Mouse (Mus musculus) bone marrow, adult 2 months (tissue): Measurements from ENCODE around the gene Card11. TPM values are rescaled to one million over a fixed set of nuclear protein-coding genes. Genes with fewer than 3 reads are reported as not detected.

Source experiments
- H3K27ac ChIP-seq: fragments of 200-500 bp; 2 replicates; pipeline ENCODE4 v1.5.1; 2012; ENCODE audit warnings: low read depth, mild to moderate bottlenecking, control low read depth, inconsistent platforms, low read length; ENCODE audit not compliant: control insufficient read depth, poor library complexity, insufficient read depth
- H3K4me1 ChIP-seq: fragments of 200-500 bp; 2 replicates; pipeline ENCODE4 v1.6.1; 2011; ENCODE audit warnings: low read length; ENCODE audit not compliant: control insufficient read depth, insufficient read depth
- H3K4me3 ChIP-seq: fragments of 200-500 bp; replicated peaks from 2 replicates; pipeline ENCODE3; 2011; ENCODE audit warnings: mild to moderate bottlenecking, low read depth, low read length, control low read depth; ENCODE audit not compliant: control insufficient read depth
- CTCF ChIP-seq: fragments of 200-500 bp; IDR thresholded peaks from 2 replicates; pipeline ENCODE4 v1.5.1; 2011; ENCODE audit warnings: low read length, control low read depth; ENCODE audit not compliant: control insufficient read depth, insufficient read depth
- POLR2A ChIP-seq: fragments of 200-500 bp; IDR thresholded peaks from 2 replicates; pipeline ENCODE4 v1.6.1; 2011; ENCODE audit warnings: low read depth, mild to moderate bottlenecking, control low read depth, low read length, borderline replicate concordance; ENCODE audit not compliant: control insufficient read depth
- WGBS: fragments of 180-500 bp; shearing (Covaris S2); methylation state at CpG from one replicate; pipeline ENCODE4 v1.1.7; 2018; 5-methylcytosine and 5-hydroxymethylcytosine counted together
- polyA plus RNA-seq: library from polyadenylated mRNA; stranded (reverse); fragments of >200 nt; gene quantifications from 2 replicates; pipeline ENCODE4 v1.2.4, GENCODE M21; 2011; ENCODE audit warnings: low replicate concordance; ENCODE audit not compliant: missing spikeins, insufficient read depth, insufficient read length

The Card11 gene
- polyA plus RNA-seq, 1 experiment: 18.2 TPM

GRCm38 (mm10) chr5:141013465-141013864 is 13.1 kb upstream of the Card11 start:
- 53% methylated on average over 9 of the region's 9 CpGs for WGBS
- peaks cover 9% of the 10 kb centered on the region for H3K4me1 ChIP-seq
- TF ChIP-seq CTCF: no peak
- TF ChIP-seq POLR2A: no peak
- H3K27ac ChIP-seq: peak overlapping the region; percentile 21; the same call in 1 of the 2 replicates
- H3K4me3 ChIP-seq: no peak overlapping the region

GRCm38 (mm10) chr5:141005491-141005890 is 5.1 kb upstream of the Card11 start:
- Histone ChIP-seq H3K27ac (no peak overlapping the region), H3K4me3 (no peak overlapping the region), H3K4me1 (peaks cover 1% of the 10 kb centered on the region; the same call in 1 of the 2 replicates)
- WGBS: 23% methylated on average over 5 of the region's 5 CpGs
- no peak for TF ChIP-seq POLR2A
- no peak for TF ChIP-seq CTCF

GRCm38 (mm10) chr5:141004078-141004763 is 3.8 kb upstream of the Card11 start:
- 25% methylated on average over 3 of the region's 3 CpGs for WGBS
- H3K27ac ChIP-seq: peak overlapping the region; percentile 6; the same call in 1 of the 2 replicates
- TF ChIP-seq POLR2A: no peak
- 0 out of 2 replicates have a peak, but pooled peaks have one; percentile 16 for TF ChIP-seq CTCF

GRCm38 (mm10) chr5:140999178-140999672 is 1.2 kb downstream of the Card11 start:
- no peak overlapping the region for H3K27ac ChIP-seq
- 72% methylated on average over 7 of the region's 7 CpGs for WGBS
- TF ChIP-seq CTCF: no peak
- no peak for TF ChIP-seq POLR2A
- H3K4me3 ChIP-seq: no peak overlapping the region
- no peaks in the 10 kb centered on the region; the same call in 1 of the 2 replicates for H3K4me1 ChIP-seq

More at GRCm38 (mm10) chr5:141004078-141004763, 3.8 kb upstream of the Card11 start:
- H3K4me1 ChIP-seq: peaks cover 1% of the 10 kb centered on the region; the same call in 1 of the 2 replicates
- no peak overlapping the region for H3K4me3 ChIP-seq

- H3K4me3 ChIP-seq: no peak overlapping the region
- 73% methylated on average over 4 of the region's 4 CpGs for WGBS
- no peaks in the 10 kb centered on the region; the same call in 1 of the 2 replicates for H3K4me1 ChIP-seq
- no peak for TF ChIP-seq POLR2A
- TF ChIP-seq CTCF: peak; percentile 28; the same call in 1 of the 2 replicates
- H3K27ac ChIP-seq: no peak overlapping the region
These were observed 2.6 kb downstream of the Card11 start for GRCm38 (mm10) chr5:140997767-140998166.

- no peak overlapping the region for H3K4me3 ChIP-seq
- H3K4me1 ChIP-seq: no peaks in the 10 kb centered on the region; the same call in 1 of the 2 replicates
- WGBS: 40% methylated on average over 11 of the region's 11 CpGs
- TF ChIP-seq CTCF: peak; percentile 33; the same call in 1 of the 2 replicates
- TF ChIP-seq POLR2A: no peak
- H3K27ac ChIP-seq: no peak overlapping the region
These were observed 8.0 kb downstream of the Card11 start for GRCm38 (mm10) chr5:140992093-140993070.

- Histone ChIP-seq H3K27ac (no peak overlapping the region), H3K4me1 (no peaks in the 10 kb centered on the region; the same call in 1 of the 2 replicates), H3K4me3 (no peak overlapping the region)
- no peak for TF ChIP-seq CTCF
- TF ChIP-seq POLR2A: no peak
- 89% methylated on average over 9 of the region's 9 CpGs for WGBS
These were observed 14.9 kb downstream of the Card11 start for GRCm38 (mm10) chr5:140985311-140986050.
